Mouse (Mus musculus) CD4-positive, CD25-positive, alpha-beta regulatory T cell, adult 2 months (primary cell): Measurements from ENCODE around the gene Prkaa2.
"Not testable (repeated sequence)": the region's sequence is repeated elsewhere in the genome, so short reads cannot be mapped to it uniquely, and the experiment has no call there.

ENCODE experiments used
- DNase-seq: peaks from one replicate; pipeline ENCODE4 v3.0.0-alpha.2; 2012; ENCODE audit warnings: low read depth, low spot score

Gene Prkaa2

GRCm38 (mm10) chr4:105016006-105016613 lies 93.6 kb downstream of the Prkaa2 start:
- no peak for DNase-seq

GRCm38 (mm10) chr4:105015496-105015895 lies 94.2 kb downstream of the Prkaa2 start:
- no peak for DNase-seq

- DNase-seq, result no peak
Measured at GRCm38 (mm10) chr4:105013718-105014117, 96.0 kb downstream of the Prkaa2 start.

- DNase-seq, result no peak
Measured at GRCm38 (mm10) chr4:105007360-105008018, 102.2 kb downstream of the Prkaa2 start.

- not testable (repeated sequence) for DNase-seq
Measured at GRCm38 (mm10) chr4:105004649-105005048, 105.0 kb downstream of the Prkaa2 start.

DNA sequence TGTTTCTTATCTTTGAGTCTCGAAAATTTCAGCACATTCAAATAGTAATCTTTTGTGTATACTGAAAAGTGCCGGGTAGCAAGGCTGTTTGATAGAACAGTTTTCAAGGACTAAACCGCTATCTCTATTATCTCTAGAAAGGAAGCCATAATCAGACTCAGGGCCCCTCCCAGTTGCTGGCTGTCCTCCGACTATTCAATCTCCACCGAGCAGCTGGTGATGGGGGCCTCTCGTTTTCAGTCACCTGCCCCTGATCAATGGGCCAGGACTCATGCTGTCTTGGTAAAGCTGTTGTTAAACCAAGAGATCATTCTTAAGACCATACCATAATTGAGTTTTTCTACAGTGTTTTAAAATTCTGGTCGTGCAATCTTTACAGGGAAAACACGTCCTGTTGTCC lies 105.6 kb downstream of the Prkaa2 start:
- no peak for DNase-seq

DNA sequence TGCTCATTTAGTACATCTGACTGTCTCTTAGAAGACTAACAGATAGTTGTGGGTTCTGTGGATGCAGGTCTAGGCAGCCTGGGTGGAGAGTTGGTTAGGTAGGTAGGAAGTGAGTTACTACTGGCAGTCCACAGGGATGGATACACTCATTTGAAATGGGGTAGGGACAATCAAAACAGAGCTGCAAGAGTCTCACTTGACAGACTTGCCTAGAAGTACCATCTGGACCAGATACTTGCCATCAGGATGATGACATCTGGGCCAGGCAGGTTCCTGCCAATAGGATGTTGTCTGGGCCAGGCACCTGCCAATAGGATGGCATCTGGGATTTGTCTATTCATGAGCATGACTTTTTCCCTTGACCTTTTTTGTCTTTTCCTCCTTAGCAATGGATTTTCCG lies 108.0 kb downstream of the Prkaa2 start:
- no peak for DNase-seq

DNA sequence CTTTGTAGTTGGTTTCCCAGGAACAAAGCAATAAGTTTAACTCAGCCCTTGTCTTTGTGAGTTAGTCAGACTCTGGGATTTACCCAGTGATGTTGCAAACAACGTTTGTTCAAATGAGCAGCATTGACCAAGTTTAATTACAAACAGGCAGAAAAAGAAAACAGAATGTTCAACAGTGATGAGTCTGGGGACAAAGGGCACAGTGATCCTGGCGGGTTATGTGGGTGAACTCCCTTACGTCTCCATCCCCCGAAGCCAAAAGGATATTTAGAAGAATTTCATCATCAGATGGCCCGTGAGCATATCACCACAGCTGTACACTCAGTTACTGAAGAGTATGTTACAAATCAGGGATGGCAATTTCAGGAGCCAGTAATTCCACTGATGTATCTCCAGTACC lies 110.0 kb downstream of the Prkaa2 start:
- no peak for DNase-seq

- DNase-seq, result no peak
Measured at GRCm38 (mm10) chr4:104993140-104993874, 116.4 kb downstream of the Prkaa2 start.

DNA sequence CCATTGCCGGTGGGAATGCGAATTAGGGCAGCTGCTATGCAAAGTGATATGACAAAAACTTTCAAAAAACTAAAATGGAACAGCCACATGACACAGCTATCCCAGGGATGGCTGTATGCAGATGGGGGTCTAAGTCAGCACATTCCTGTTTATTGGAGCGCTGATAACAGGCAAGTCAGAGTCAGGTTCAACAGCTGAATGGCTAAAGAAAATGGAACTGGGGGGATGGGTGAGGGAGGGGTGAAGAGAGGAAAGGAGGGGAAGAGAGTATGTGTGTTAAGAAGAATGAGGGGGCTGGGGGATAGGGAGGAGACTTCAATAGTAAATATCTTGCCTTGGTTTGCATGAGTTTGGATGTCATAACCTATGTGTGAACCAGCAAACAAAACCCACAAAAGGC lies 117.4 kb downstream of the Prkaa2 start:
- DNase-seq, result no peak

GRCm38 (mm10) chr4:104990686-104991085 lies 119.0 kb downstream of the Prkaa2 start:
- no peak for DNase-seq

- no peak for DNase-seq
Measured at GRCm38 (mm10) chr4:104990016-104990415, 119.7 kb downstream of the Prkaa2 start.

DNA sequence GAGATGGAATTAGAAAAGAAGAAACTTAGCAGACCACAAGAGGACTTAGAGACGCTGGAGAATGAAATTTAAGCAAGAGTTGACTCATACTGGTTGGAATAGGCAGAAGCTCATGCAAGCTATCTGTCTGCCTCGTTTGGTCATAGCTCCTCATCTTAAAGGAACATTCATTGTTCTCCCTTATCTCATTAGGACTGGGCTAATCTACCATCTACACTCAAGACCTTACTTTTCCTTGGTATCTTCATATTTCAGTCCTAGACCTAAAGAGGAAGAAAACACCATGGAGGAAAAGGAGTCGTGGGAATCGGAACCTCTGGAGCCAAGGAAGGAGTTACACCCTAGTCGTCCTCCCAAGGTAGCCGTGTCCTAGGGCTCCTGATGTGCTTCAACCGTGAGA lies 121.0 kb downstream of the Prkaa2 start:
- DNase-seq, result no peak

GRCm38 (mm10) chr4:104988102-104988501 lies 121.6 kb downstream of the Prkaa2 start:
- no peak for DNase-seq

DNA sequence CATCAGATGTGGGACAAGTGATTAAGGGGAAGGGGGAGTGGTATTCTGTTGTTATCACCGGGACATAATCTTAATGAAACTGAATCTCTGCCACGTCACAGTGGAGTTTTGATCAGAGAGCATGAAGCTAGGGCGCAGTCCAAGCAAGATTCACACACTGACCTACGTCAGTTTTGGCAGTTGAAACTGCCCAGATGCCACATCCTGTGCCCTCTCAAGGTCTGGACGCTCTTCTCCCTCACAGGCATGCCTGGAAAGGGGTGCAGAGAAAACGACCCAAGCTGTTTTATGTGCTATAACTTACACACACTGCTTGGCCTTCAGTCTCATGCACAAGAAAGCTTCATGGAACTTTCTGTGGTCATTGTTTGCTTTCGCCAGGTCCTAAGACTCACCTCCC lies 122.1 kb downstream of the Prkaa2 start:
- DNase-seq, result no peak

DNA sequence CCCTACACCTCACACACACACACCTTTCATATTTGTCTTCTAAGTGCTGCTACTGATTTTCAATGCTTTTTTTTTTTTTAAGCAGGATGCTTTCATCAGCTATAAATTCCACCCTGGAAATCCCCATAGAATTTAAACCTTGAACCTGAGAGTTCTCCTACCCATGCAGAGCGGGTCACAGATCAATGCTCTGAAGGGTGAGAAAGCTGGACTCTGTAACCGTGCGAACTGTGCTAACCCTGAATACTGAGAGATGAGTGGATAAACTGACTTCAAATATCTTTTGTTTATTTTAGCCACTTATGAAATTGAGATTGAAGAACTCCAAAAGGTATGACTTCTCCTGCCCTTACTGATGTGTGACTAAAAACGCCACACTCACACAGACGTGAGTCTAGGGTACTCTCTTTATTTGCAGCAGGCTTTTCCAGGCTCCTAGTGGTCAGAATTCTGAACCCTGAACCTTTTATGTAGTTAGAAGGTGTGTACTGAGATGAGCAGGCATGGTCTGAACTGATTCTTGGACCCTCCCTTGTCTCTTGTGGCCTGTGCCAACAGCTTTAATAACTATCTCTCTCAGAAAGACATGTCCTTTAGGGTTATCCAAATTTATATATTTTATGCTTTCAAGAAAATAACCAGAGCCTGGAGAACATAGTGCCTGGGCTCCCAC lies 123.6 kb downstream of the Prkaa2 start:
- DNase-seq, result no peak
